Mouse (Mus musculus) heart, embryonic 11.5 days (tissue): Measurements from ENCODE around the gene Hdac11. TPM values are rescaled to one million over a fixed set of nuclear protein-coding genes. Genes with fewer than 3 reads are reported as not detected.

Experiments used
- ATAC-seq: fragments of 200-750 bp; cut with Nextera tagmentation; replicated peaks from 2 replicates; pipeline ENCODE4 v1.8.0; 2017; ENCODE audit warnings: moderate library complexity; ENCODE audit not compliant: insufficient number of reproducible peaks, low FRiP score, low TSS enrichment
- H3K27ac ChIP-seq: fragments of 300-500 bp; sonication (generic); 2 replicates; pipeline ENCODE4 v1.5.1; 2014; ENCODE audit warnings: mild to moderate bottlenecking, low read depth, low read length
- H3K27me3 ChIP-seq: fragments of 300-500 bp; sonication (generic); 2 replicates; pipeline ENCODE4 v1.6.1; 2014; ENCODE audit warnings: mild to moderate bottlenecking, low read length, mixed read lengths; ENCODE audit not compliant: control insufficient read depth, insufficient read depth
- H3K36me3 ChIP-seq: fragments of 300-500 bp; sonication (generic); 2 replicates; pipeline ENCODE4 v1.6.1; 2014; ENCODE audit warnings: mild to moderate bottlenecking, low read length, moderate library complexity, mixed read lengths; ENCODE audit not compliant: control insufficient read depth, insufficient read depth
- H3K4me1 ChIP-seq: fragments of 300-500 bp; sonication (generic); 2 replicates; pipeline ENCODE4 v1.6.1; 2014; ENCODE audit warnings: low read length; ENCODE audit not compliant: control insufficient read depth, insufficient read depth
- H3K4me2 ChIP-seq: fragments of 300-500 bp; sonication (generic); 2 replicates; pipeline ENCODE4 v1.6.1; 2014; ENCODE audit warnings: mild to moderate bottlenecking, moderate library complexity
- H3K4me3 ChIP-seq: fragments of 300-500 bp; sonication (generic); 2 replicates; pipeline ENCODE4 v1.5.1; 2014; ENCODE audit warnings: low read depth, low read length
- H3K9ac ChIP-seq: fragments of 300-500 bp; sonication (generic); 2 replicates; pipeline ENCODE4 v1.6.1; 2014; ENCODE audit warnings: mild to moderate bottlenecking, low read depth, low read length, moderate library complexity
- H3K9me3 ChIP-seq: fragments of 300-500 bp; sonication (generic); replicated peaks from 2 replicates; pipeline ENCODE4 v1.6.1; 2016; ENCODE audit warnings: low read length; ENCODE audit not compliant: control insufficient read depth
- WGBS: fragments of 180-500 bp; shearing (Covaris S2); extraction: QIAGEN DNeasy Blood & Tissue Kit; methylation state at CpG from one replicate; pipeline ENCODE4 v1.1.7; 2014; ENCODE audit not compliant: insufficient replicate concordance; 5-methylcytosine and 5-hydroxymethylcytosine counted together
- polyA plus RNA-seq: library from polyadenylated mRNA; unstranded; fragments of >200 nt; fragmentation: Nextera tagmentation; extraction: Ambion mirVana; gene quantifications from 2 replicates; pipeline ENCODE4 v1.2.1, GENCODE M21; 2014

Hdac11 gene
- polyA plus RNA-seq, 1 experiment from 2014 or later, result 7.9 TPM

- peak overlapping the region; percentile 67 for H3K9ac ChIP-seq
- 0 out of 2 replicates have a peak, but pooled peaks have one; percentile 46 for ATAC-seq
- peak overlapping the region; percentile 77 for H3K27ac ChIP-seq
- H3K4me3 ChIP-seq, result peak overlapping the region; percentile 15; the same call in 1 of the 2 replicates
- WGBS, result 60% methylated on average over 9 of the region's 9 CpGs
- H3K4me1 ChIP-seq, result peaks cover 27% of the 10 kb centered on the region
- no peaks in the 10 kb centered on the region for H3K9me3 ChIP-seq
- peaks cover under 1% of the 10 kb centered on the region; the same call in 1 of the 2 replicates for H3K27me3 ChIP-seq
- H3K4me2 ChIP-seq, result peak overlapping the region; percentile 88
- H3K36me3 ChIP-seq, result no peaks in the 10 kb centered on the region
Measured at GRCm38 (mm10) chr6:91159047-91159446, 2.6 kb downstream of the Hdac11 start.

- Histone ChIP-seq H3K36me3 (no peaks in the 10 kb centered on the region), H3K4me3 (no peak overlapping the region), H3K9ac (no peak overlapping the region), H3K4me1 (peaks cover 27% of the 10 kb centered on the region), H3K9me3 (no peaks in the 10 kb centered on the region), H3K4me2 (peak overlapping the region; percentile 30), H3K27ac (peak overlapping the region; percentile 37; the same call in 1 of the 2 replicates), H3K27me3 (no peaks in the 10 kb centered on the region)
- ATAC-seq, result no peak
- WGBS, result 32% methylated on average over 3 of the region's 3 CpGs
Measured at GRCm38 (mm10) chr6:91160399-91160798, 3.9 kb downstream of the Hdac11 start.

- peaks cover 26% of the 10 kb centered on the region for H3K4me1 ChIP-seq
- H3K4me3 ChIP-seq, result no peak overlapping the region
- H3K9ac ChIP-seq, result no peak overlapping the region
- 0 out of 2 replicates have a peak overlapping the region, but pooled peaks have one; percentile 30 for H3K4me2 ChIP-seq
- no peaks in the 10 kb centered on the region for H3K27me3 ChIP-seq
- H3K36me3 ChIP-seq, result no peaks in the 10 kb centered on the region
- ATAC-seq, result no peak
- WGBS, result 72% methylated on average over 2 of the region's 2 CpGs
- H3K27ac ChIP-seq, result no peak overlapping the region
- H3K9me3 ChIP-seq, result no peaks in the 10 kb centered on the region
Measured at GRCm38 (mm10) chr6:91160976-91161375, 4.5 kb downstream of the Hdac11 start.

DNA sequence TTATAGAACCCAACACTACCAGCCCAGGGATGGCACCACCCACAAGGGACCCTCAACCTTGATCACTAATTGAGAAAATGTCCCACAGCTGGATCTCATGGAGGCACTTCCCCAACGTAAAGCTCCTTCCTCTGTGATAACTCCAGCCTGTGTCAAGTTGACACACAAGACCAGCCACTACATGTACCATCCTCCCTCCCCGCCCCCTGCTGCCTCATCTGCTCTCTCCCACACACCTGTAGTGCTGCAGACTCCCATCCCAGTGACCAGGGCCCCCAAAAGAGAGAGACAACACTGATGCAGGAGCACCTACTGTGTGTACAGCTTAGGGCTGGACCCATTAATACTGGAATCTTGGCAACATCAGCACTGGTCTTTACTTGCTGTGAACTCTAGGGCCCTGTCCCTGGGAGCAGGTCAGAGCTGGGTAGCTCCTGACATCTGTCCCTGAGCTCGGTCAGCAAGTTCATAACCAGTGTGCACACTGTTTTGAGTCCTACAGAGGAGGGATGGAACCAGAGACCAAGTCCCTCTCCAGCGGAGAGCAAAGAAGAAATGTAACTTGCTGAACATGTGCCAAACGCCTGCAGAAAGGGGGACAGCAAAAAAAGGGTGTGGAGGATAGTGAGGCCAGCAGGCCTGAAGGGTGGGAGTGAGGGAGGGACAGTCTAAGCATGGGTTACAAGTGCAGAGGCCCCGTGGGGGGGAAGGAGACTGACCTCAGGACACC, 5.2 kb downstream of the Hdac11 start:
- Histone ChIP-seq H3K27ac (peak overlapping the region; percentile 2; the same call in 1 of the 2 replicates), H3K27me3 (no peaks in the 10 kb centered on the region), H3K4me3 (no peak overlapping the region), H3K4me2 (no peak overlapping the region), H3K9me3 (no peaks in the 10 kb centered on the region), H3K4me1 (peaks cover 21% of the 10 kb centered on the region), H3K36me3 (no peaks in the 10 kb centered on the region), H3K9ac (no peak overlapping the region)
- ATAC-seq, result no peak
- WGBS, result 75% methylated on average over 6 of the region's 6 CpGs

DNA sequence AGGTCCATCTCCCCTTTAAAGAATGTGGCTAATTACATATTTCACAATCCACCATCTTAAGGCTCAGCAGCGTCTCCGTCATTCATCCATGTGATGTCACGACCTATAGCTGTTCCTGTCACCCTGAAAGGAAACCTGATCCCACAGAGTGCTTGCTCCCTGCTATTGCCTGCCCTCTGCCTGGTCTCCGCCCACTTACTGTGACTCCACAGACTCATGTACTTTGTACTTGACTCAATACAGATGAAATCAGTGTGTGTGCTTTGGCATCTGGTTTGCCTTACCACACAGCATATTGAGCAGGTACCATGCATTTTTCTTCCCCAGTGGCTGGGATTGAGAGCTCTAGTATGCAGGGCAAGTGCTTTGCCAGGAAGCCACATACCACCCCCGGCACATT, 5.8 kb downstream of the Hdac11 start:
- no peaks in the 10 kb centered on the region for H3K27me3 ChIP-seq
- no peak for ATAC-seq
- H3K27ac ChIP-seq, result peak overlapping the region; percentile 70
- H3K4me1 ChIP-seq, result peaks cover 21% of the 10 kb centered on the region
- H3K9ac ChIP-seq, result no peak overlapping the region
- H3K4me2 ChIP-seq, result no peak overlapping the region
- WGBS, result 79% methylated on average over 5 of the region's 5 CpGs
- no peak overlapping the region for H3K4me3 ChIP-seq
- H3K9me3 ChIP-seq, result no peaks in the 10 kb centered on the region
- no peaks in the 10 kb centered on the region for H3K36me3 ChIP-seq

DNA sequence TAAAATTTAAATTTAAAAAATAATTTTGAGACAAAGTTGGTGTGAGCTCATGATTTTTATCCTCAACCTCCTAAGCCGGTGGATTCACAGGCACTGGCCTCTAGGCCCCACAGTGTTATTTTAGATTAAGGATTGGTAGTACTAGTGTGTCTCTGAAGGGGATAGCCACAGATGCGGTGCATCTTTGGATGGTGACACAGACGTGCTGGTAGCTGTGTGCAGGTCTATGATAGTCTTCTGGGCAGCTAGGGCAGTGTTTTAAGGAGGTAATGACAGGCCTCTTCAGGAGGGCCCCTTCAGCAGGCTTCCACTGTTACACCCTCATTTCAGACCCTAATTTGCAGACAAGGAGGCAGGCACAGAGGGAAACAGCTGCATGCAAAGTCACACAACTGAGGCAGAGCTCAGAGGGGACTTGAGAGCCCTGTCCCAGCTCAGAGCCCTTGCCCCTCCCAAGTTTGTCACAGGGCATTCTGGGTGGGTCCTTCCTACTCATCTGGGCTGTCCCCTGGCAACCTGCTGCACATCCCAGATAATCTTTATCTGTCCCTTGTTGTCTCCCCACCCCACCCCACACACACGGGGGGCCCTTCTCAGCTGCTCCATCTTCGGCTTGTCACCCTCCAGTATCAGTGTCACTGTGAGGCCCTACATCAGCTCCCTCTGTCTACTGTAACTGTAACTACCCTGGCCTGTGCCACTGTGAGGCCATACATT, 6.9 kb downstream of the Hdac11 start:
- WGBS, result 39% methylated on average over 5 of the region's 5 CpGs
- no peaks in the 10 kb centered on the region for H3K36me3 ChIP-seq
- H3K4me1 ChIP-seq, result peaks cover 21% of the 10 kb centered on the region
- peak overlapping the region; percentile 70 for H3K27ac ChIP-seq
- no peak overlapping the region for H3K4me3 ChIP-seq
- no peak overlapping the region for H3K9ac ChIP-seq
- H3K9me3 ChIP-seq, result no peaks in the 10 kb centered on the region
- 0 out of 2 replicates have a peak overlapping the region, but pooled peaks have one; percentile 18 for H3K4me2 ChIP-seq
- no peaks in the 10 kb centered on the region for H3K27me3 ChIP-seq
- peak; percentile 90 for ATAC-seq

DNA sequence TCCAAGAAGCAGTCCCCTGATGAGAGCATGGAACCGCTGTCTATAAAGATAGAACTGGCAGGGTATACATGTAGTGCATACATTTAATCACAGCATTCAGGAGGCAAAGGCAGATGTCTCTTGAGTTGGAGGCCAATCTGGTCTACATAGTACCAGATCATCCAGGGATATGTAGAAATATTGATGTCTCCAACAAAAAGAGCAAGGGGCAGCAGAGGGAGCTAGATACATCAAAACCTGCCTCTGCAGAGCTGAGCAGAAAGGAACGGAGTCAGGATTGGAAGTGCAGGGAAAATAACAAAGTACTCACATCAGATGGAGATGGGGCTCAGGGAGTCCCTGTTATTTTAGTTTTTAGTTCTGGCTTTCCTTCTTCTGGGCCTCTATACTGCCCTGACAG, 8.1 kb downstream of the Hdac11 start:
- Histone ChIP-seq H3K27ac (0 out of 2 replicates have a peak overlapping the region, but pooled peaks have one; percentile 60), H3K9ac (no peak overlapping the region), H3K9me3 (no peaks in the 10 kb centered on the region), H3K36me3 (no peaks in the 10 kb centered on the region), H3K4me2 (no peak overlapping the region), H3K4me3 (no peak overlapping the region), H3K27me3 (no peaks in the 10 kb centered on the region), H3K4me1 (peaks cover 15% of the 10 kb centered on the region)
- ATAC-seq, result no peak
- 86% methylated on average over 2 of the region's 2 CpGs for WGBS

DNA sequence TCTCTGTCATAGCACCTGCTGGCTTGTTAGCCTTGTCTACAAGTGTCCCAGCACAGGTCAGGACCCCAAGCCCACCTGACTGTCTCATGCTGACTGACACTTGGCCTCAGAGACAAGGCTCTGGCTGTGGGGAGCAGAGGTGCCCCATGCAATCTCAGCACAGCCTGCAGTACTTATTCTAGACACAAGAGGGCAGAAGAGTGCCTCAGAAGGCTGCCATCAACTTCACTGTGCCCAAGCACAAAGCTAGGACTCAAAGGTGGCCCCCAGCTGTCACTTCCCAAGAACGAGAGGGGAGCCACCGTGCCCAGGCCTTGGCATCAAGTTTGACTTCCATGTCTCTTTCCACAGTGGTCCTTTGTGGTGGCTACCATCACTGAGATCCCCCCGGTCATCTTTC, 8.7 kb downstream of the Hdac11 start:
- WGBS, result 37% methylated on average over 3 of the region's 3 CpGs
- Histone ChIP-seq H3K9me3 (no peaks in the 10 kb centered on the region), H3K4me2 (no peak overlapping the region), H3K27ac (no peak overlapping the region), H3K36me3 (no peaks in the 10 kb centered on the region), H3K4me1 (peaks cover 10% of the 10 kb centered on the region), H3K27me3 (no peaks in the 10 kb centered on the region), H3K9ac (no peak overlapping the region), H3K4me3 (no peak overlapping the region)
- ATAC-seq, result no peak
